Mouse (Mus musculus) bone marrow, adult 2 months (tissue): ENCODE data around the gene Gm10490.

Experiments used
- CTCF ChIP-seq: fragments of 200-500 bp; IDR thresholded peaks from 2 replicates; pipeline ENCODE4 v1.5.1; 2011; ENCODE audit warnings: low read length, control low read depth; ENCODE audit not compliant: control insufficient read depth, insufficient read depth
- POLR2A ChIP-seq: fragments of 200-500 bp; IDR thresholded peaks from 2 replicates; pipeline ENCODE4 v1.6.1; 2011; ENCODE audit warnings: low read depth, mild to moderate bottlenecking, control low read depth, low read length, borderline replicate concordance; ENCODE audit not compliant: control insufficient read depth

DNA sequence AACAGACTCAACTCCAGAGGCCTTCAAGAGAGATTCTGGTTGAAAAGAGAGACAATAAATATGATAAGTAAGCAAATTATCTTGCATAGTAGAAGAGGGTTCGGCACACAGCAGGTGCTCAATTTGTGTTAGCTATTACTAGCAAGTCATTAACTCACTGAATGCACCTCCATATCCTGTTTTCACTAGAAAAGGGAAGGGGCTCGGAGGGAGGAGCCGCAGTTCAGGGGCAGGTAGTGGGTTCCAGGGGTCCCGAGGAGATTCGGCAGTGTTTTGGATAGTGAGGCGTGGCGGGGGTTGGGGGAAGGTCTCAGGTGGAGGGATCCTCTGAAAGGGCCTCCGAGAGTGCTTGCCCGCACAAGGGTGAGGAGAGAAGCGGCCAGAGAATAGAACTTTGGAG lies 17.8 kb downstream of the Gm10490 start:
- TF ChIP-seq CTCF (no peak), POLR2A (no peak)
